Mouse (Mus musculus): ENCODE results near the gene BC049352. TPM values are rescaled to one million over a fixed set of nuclear protein-coding genes. Genes with fewer than 3 reads are reported as not detected.
A peak's percentile ranks its signal among the peaks of the same experiment; 100 is the strongest.

The BC049352 gene
- total RNA-seq (2021) = under 1 TPM; 0.63 to 0.75 TPM
- long read RNA-seq, experiment 1, partial matches to known transcripts = 0 of 1 reads
- long read RNA-seq, experiment 1, other reads (novel, unspliced or antisense) = 1 of 1 reads
- long read RNA-seq, experiment 2, partial matches to known transcripts = 0 of 1 reads
- long read RNA-seq, experiment 2, other reads (novel, unspliced or antisense) = 1 of 1 reads

- intact Hi-C loops (cut with DNase I) = loop anchor here (1.0 kb wide), 1 partner anchor 11 kb away; no protein-coding TSS in a partner anchor
- H3K27ac ChIP-seq = peak within 1 kb of the TSS; percentile 82
- no peak for TF ChIP-seq CTCF (IDR thresholded peaks at IDR 0.05)
- peak in 1 of 2 experiments; percentile 29 for DNase-seq (ENCODE audit: extremely low spot score in 1 of 2, low spot score in 2 of 2)
- no peak within 1 kb of the TSS for H3K4me3 ChIP-seq
Observed at GRCm38 (mm10) chr9:45181770-45182169, at the start of gene BC049352. Gene BC049352, plus strand, starts transcription at chr9:45182007.

DNA sequence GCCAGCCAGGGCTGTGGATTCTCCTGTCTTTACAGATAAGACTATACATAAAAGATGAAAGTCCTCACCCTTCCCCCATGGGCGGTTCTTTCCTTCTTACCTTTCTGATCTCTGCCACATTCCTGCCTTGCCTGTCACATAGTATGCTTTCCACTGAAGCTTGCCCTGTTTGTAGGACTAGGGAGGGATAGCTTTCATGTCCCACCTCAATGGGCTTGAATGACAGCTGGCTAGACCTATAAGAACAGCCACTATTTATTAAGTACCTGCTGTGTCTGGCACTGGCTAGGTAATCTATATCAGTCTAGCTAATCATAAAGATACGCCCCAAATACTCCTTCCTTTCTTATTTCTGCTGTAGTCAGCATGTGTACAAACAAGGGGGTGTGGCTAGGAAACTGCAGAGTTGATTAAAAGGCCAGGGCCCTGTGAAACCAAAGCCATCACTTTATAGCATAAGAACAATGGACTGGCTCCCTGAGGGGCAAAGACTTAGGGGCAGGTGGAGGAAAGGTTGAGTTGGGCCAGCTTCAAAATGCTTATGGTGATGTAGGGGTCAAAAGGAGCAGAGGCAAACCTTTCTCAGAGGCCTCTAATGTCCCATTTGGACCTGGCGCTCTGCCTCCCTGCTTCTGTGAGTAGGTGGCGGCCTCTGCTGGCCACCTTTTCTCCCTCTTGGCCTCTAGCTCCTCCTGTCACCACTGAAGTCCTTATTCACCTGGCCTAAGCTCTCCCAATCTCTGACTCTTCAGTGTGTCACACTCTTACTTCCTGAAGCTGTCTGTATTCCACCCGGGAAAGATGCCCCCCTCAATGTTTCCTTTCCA is 48.1 kb upstream of the BC049352 start:
- H3K4me3 ChIP-seq = no peak overlapping the region
- TF ChIP-seq CTCF (IDR thresholded peaks at IDR 0.05) = peak; percentile 55
- intact Hi-C loops (cut with DNase I) = no loop called here
- DNase-seq (ENCODE audit: extremely low spot score in 1 of 2, low spot score in 2 of 2) = no peak
- H3K27ac ChIP-seq = no peak overlapping the region

DNA sequence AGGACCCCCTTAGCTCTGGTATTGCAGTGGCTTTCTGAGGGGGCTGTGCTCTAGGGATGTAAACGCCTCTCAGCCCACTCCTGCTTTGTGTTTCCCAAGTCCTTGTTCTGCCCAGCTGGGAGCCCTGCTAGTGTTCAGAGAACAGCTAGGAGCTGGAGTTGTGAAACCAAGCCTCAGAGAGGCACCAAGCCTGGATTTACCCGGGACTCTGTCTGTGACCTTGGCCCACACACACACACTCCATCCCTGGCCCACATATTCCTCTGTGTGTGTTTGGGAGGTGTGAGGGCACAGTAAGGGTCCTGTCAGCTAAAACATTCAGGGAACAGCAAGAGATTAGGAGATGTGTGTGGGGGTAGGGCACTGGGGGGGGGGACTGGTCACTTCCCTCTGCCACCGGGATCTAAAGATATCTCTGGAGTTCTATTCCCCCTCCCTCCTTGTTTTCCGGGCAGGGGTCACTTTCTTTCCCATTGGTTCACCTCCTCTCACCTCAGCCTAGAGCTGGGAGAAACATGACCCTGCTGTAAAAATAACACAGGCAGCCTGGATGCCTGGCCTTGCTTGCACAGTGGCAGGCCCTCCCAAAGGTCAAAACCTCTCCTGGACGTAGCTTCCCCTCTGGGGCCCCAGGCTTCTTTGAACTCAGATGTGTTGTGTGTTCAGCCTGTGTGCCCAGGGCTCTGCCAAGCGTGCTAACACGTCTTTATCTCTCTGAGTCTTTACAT is 45.2 kb upstream of the BC049352 start:
- intact Hi-C loops (cut with DNase I) = no loop called here
- Histone ChIP-seq H3K27ac (no peak overlapping the region), H3K4me3 (no peak overlapping the region)
- DNase-seq (ENCODE audit: extremely low spot score in 1 of 2, low spot score in 2 of 2) = no peak
- no peak for TF ChIP-seq CTCF (IDR thresholded peaks at IDR 0.05)

GRCm38 (mm10) chr9:45138191-45139032 is 43.4 kb upstream of the BC049352 start, which contains the start of gene Scn4b:
Gene Scn4b, plus strand, starts transcription at chr9:45138395.
- peak; percentile 45 to 54 for DNase-seq (ENCODE audit: extremely low spot score in 1 of 2, low spot score in 2 of 2)
- TF ChIP-seq CTCF (IDR thresholded peaks at IDR 0.05) = no peak
- Histone ChIP-seq H3K4me3 (peak within 1 kb of the TSS; percentile 60), H3K27ac (peak within 1 kb of the TSS; percentile 74)
- intact Hi-C loops (cut with DNase I) = loop anchor here (1.0 kb wide), 1 partner anchor 16 kb away; no protein-coding TSS in a partner anchor

DNA sequence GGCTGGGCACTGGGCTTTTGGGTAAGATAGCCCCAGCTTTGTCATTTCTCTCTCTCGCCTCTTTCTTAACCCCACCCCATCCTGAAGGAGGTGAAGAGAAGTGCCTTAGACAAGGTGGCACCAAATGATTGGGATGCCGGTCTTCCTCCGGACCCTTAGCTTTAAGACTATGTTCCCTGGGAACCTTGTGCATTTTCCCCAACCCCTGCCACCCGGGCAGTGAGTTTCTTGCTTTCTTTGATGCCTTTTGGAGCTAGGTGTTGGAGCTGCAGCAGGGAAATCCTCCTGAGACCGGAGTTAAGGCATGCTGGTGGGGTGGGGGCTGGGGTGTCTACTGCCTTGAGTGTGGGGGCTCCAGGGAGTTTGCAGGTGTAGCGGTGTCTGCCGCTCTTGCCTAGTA is 42.7 kb upstream of the BC049352 start:
- no peak for TF ChIP-seq CTCF (IDR thresholded peaks at IDR 0.05)
- no peak for DNase-seq (ENCODE audit: extremely low spot score in 1 of 2, low spot score in 2 of 2)
- peak overlapping the region; percentile 60 for H3K4me3 ChIP-seq
- intact Hi-C loops (cut with DNase I) = no loop called here
- peak overlapping the region; percentile 74 for H3K27ac ChIP-seq

DNA sequence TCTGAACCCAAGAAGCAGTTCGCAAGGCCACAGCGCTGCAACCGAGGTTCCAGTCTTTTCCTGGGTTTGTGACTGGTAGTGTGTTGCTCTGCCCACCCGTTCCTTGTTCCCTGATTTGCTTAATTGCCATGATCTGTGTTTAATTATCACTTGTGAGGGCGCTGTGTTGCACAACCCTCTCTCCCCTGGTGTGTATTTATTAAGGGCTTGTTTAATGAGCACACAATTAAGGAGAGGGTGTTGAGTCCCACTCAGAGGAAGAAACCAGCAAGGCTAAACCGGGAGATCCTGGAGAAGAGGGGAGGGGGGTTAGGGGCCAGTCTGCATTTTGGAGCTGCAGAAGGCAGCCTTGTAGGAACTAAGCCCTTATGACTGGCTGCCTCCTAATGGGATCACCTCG is 40.9 kb upstream of the BC049352 start:
- intact Hi-C loops (cut with DNase I) = loop anchor here (10.0 kb wide), 1 partner anchor 326 kb away; no protein-coding TSS in a partner anchor
- Histone ChIP-seq H3K4me3 (no peak overlapping the region), H3K27ac (no peak overlapping the region)
- no peak for DNase-seq (ENCODE audit: extremely low spot score in 1 of 2, low spot score in 2 of 2)
- TF ChIP-seq CTCF (IDR thresholded peaks at IDR 0.05) = no peak

- intact Hi-C loops (cut with DNase I) = loop anchor here (10.0 kb wide), 1 partner anchor 328 kb away; no protein-coding TSS in a partner anchor
- TF ChIP-seq CTCF (IDR thresholded peaks at IDR 0.05) = no peak
- Histone ChIP-seq H3K4me3 (no peak overlapping the region), H3K27ac (no peak overlapping the region)
- no peak for DNase-seq (ENCODE audit: extremely low spot score in 1 of 2, low spot score in 2 of 2)
Observed at GRCm38 (mm10) chr9:45142686-45143085, 39.1 kb upstream of the BC049352 start.

GRCm38 (mm10) chr9:45145533-45146266 is 36.1 kb upstream of the BC049352 start:
- H3K4me3 ChIP-seq = peak overlapping the region; percentile 50
- intact Hi-C loops (cut with DNase I) = loop anchor here (1.0 to 10.0 kb wide), 5 partner anchors 91 to 331 kb away; partner anchors contain the start of gene Mpzl3
- peak; percentile 36 for TF ChIP-seq CTCF (IDR thresholded peaks at IDR 0.05)
- H3K27ac ChIP-seq = peak overlapping the region; percentile 85
- DNase-seq (ENCODE audit: extremely low spot score in 1 of 2, low spot score in 2 of 2) = peak in 1 of 2 experiments; percentile 43

GRCm38 (mm10) chr9:45146267-45146597 is 35.6 kb upstream of the BC049352 start:
- DNase-seq (ENCODE audit: extremely low spot score in 1 of 2, low spot score in 2 of 2) = peak; percentile 72 to 82
- Histone ChIP-seq H3K4me3 (peak overlapping the region; percentile 50), H3K27ac (peak overlapping the region; percentile 85)
- intact Hi-C loops (cut with DNase I) = loop anchor here (1.0 to 10.0 kb wide), 3 partner anchors 123 to 331 kb away; no protein-coding TSS in a partner anchor
- peak; percentile 94 for TF ChIP-seq CTCF (IDR thresholded peaks at IDR 0.05)

DNA sequence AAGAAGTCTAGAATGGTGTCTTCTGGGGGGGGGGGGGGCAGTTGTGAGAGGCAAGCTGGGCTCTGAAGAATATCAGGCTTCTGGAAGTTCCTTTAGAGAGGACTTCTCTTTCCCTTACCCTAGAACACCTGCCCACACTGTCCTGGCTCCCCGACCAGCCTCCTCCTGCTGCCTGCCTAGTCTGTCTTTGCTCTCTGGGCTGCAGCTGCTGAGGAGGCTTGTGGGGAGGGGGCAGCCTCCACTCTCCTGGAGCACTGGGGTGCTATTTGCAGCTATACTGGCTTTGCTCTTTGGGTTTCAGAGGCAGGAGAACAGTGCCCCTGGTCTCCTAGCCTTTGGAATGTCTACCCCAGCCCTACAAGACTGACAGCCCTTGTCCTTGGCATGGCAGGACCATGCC is 30.9 kb upstream of the BC049352 start:
- no peak overlapping the region for H3K4me3 ChIP-seq
- no peak for TF ChIP-seq CTCF (IDR thresholded peaks at IDR 0.05)
- peak overlapping the region; percentile 19; the same call in 1 of the 2 replicates for H3K27ac ChIP-seq
- DNase-seq (ENCODE audit: extremely low spot score in 1 of 2, low spot score in 2 of 2) = no peak
- intact Hi-C loops (cut with DNase I) = no loop called here
